ENCODE assay signal across 20 mouse cellular contexts in genomic region chr6:72768097-72768496, GRCm38 (mm10). TPM values are rescaled to one million over a fixed set of nuclear protein-coding genes. Genes with fewer than 3 reads are reported as not detected.
DNase-seq lines count a peak whose midpoint lies in the region; ATAC-seq and TF ChIP-seq lines count a peak whose summit lies in the region.
"Had no signal": no experiment of that assay in that cellular context is flagged by ENCODE, and none has a peak within 500 bp of the region (broad histone marks: within the 10 kb centered on the region; RNA-seq: fewer than 3 reads in every experiment).

No protein-coding gene starts in this region.

- peaks cover 47% of the 10 kb centered on the region for H3K4me1 ChIP-seq in kidney, embryonic 15.5 days
- peaks cover 98% of the 10 kb centered on the region for H3K4me1 ChIP-seq in E14TG2a.4 (replicated peaks; ENCODE audit: low read depth, low read length)
- peaks cover 67% of the 10 kb centered on the region for H3K4me1 ChIP-seq in embryonic facial prominence, embryonic 10.5 days
- peaks cover 63% of the 10 kb centered on the region for H3K4me1 ChIP-seq in embryonic facial prominence, embryonic 15.5 days
- peaks cover 17% of the 10 kb centered on the region for H3K4me1 ChIP-seq in intestine, embryonic 15.5 days (replicated peaks)

- H3K4me3 ChIP-seq in kidney, embryonic 15.5 days (replicated peaks): no peak overlapping the region
- H3K4me3 ChIP-seq in E14TG2a.4 (replicated peaks; ENCODE audit: low read length): 0 out of 2 replicates have a peak overlapping the region, but pooled peaks have one; percentile 1
- H3K4me3 ChIP-seq in embryonic facial prominence, embryonic 10.5 days: no peak overlapping the region
- H3K4me3 ChIP-seq in embryonic facial prominence, embryonic 15.5 days (replicated peaks): no peak overlapping the region
- H3K4me3 ChIP-seq in intestine, embryonic 15.5 days (replicated peaks): no peak overlapping the region
- H3K4me3 ChIP-seq: erythroblast, embryonic 14.5 days; forebrain, embryonic 10.5 days; forebrain, embryonic 15.5 days; heart, adult 2 months; heart, embryonic 12.5 days; hindbrain, embryonic 10.5 days had no signal

- DNase-seq in kidney, postnatal 14 days: no peak
- no peak for DNase-seq in embryonic facial prominence, embryonic 10.5 days (ENCODE audit: low spot score)
- no peak for DNase-seq in frontal cortex, postnatal 25 days (ENCODE audit: low spot score in 2 of 2)
- no peak for DNase-seq in MN1 (ENCODE audit: low spot score)
- DNase-seq: adrenal gland, postnatal 25 days; cerebellum, postnatal 10 days; gastrocnemius, postnatal 14 days had no signal

- 93% methylated on average over 9 of the region's 9 CpGs for WGBS in kidney, embryonic 15.5 days
- WGBS in embryonic facial prominence, embryonic 10.5 days: 92% methylated on average over 9 of the region's 9 CpGs
- WGBS in embryonic facial prominence, embryonic 15.5 days: 91% methylated on average over 9 of the region's 9 CpGs
- 96% methylated on average over 9 of the region's 9 CpGs for WGBS in intestine, embryonic 15.5 days

- no peak overlapping the region for H3K4me2 ChIP-seq in kidney, embryonic 15.5 days
- no peak overlapping the region for H3K4me2 ChIP-seq in embryonic facial prominence, embryonic 15.5 days (replicated peaks)
- H3K4me2 ChIP-seq in intestine, embryonic 15.5 days (replicated peaks): no peak overlapping the region
- H3K4me2 ChIP-seq: forebrain, embryonic 15.5 days; heart, embryonic 12.5 days; hindbrain, embryonic 14.5 days had no signal

- no peak for TF ChIP-seq CTCF in E14TG2a.4 (conservative IDR thresholded peaks at IDR 0.05; ENCODE audit: low read length)

- peaks cover 29% of the 10 kb centered on the region for H3K36me3 ChIP-seq in kidney, embryonic 15.5 days
- peaks cover 46% of the 10 kb centered on the region for H3K36me3 ChIP-seq in E14TG2a.4 (ENCODE audit: insufficient read depth, low read length)
- peaks cover 63% of the 10 kb centered on the region for H3K36me3 ChIP-seq in embryonic facial prominence, embryonic 10.5 days (replicated peaks)
- H3K36me3 ChIP-seq in embryonic facial prominence, embryonic 15.5 days: peaks cover 17% of the 10 kb centered on the region; the same call in 1 of the 2 replicates
- no peaks in the 10 kb centered on the region for H3K36me3 ChIP-seq in intestine, embryonic 15.5 days
- H3K36me3 ChIP-seq: forebrain, embryonic 15.5 days had no signal

- no peaks in the 10 kb centered on the region for H3K9me3 ChIP-seq in kidney, embryonic 15.5 days (replicated peaks)
- H3K9me3 ChIP-seq in E14TG2a.4 (ENCODE audit: low read length): no peaks in the 10 kb centered on the region
- H3K9me3 ChIP-seq in embryonic facial prominence, embryonic 10.5 days: peaks cover 6% of the 10 kb centered on the region; the same call in 1 of the 2 replicates
- H3K9me3 ChIP-seq in embryonic facial prominence, embryonic 15.5 days (replicated peaks): no peaks in the 10 kb centered on the region
- no peaks in the 10 kb centered on the region for H3K9me3 ChIP-seq in intestine, embryonic 15.5 days
- H3K9me3 ChIP-seq: forebrain, embryonic 15.5 days; heart, embryonic 12.5 days; hindbrain, embryonic 10.5 days had no signal

- no peaks in the 10 kb centered on the region for H3K27me3 ChIP-seq in kidney, embryonic 15.5 days
- H3K27me3 ChIP-seq in E14TG2a.4 (ENCODE audit: insufficient read depth, low read length): no peaks in the 10 kb centered on the region
- no peaks in the 10 kb centered on the region for H3K27me3 ChIP-seq in embryonic facial prominence, embryonic 10.5 days (replicated peaks; ENCODE audit: low read depth, poor library complexity, severe bottlenecking)
- no peaks in the 10 kb centered on the region for H3K27me3 ChIP-seq in embryonic facial prominence, embryonic 15.5 days
- no peaks in the 10 kb centered on the region for H3K27me3 ChIP-seq in intestine, embryonic 15.5 days (replicated peaks)
- H3K27me3 ChIP-seq: forebrain, embryonic 15.5 days; heart, embryonic 12.5 days had no signal

- H3K27ac ChIP-seq in kidney, embryonic 15.5 days: peak overlapping the region; percentile 80
- H3K27ac ChIP-seq in embryonic facial prominence, embryonic 10.5 days (replicated peaks): 0 out of 2 replicates have a peak overlapping the region, but pooled peaks have one; percentile 44
- H3K27ac ChIP-seq in embryonic facial prominence, embryonic 15.5 days (replicated peaks): peak overlapping the region; percentile 87
- no peak overlapping the region for H3K27ac ChIP-seq in intestine, embryonic 15.5 days
- H3K27ac ChIP-seq: heart, adult 2 months; hindbrain, embryonic 14.5 days had no signal

- no peak for ATAC-seq in kidney, embryonic 15.5 days (replicated peaks; ENCODE audit: low FRiP score)
- no peak for ATAC-seq in embryonic facial prominence, embryonic 15.5 days (ENCODE audit: insufficient number of reproducible peaks, low FRiP score, low TSS enrichment, low read depth)
- ATAC-seq in intestine, embryonic 15.5 days: no peak
- ATAC-seq: activated CD4-positive, CD25-positive, alpha-beta regulatory T cell, adult 4 months; forebrain, embryonic 15.5 days; intestine, embryonic 16.5 days had no signal

- no peak overlapping the region for H3K9ac ChIP-seq in kidney, embryonic 15.5 days
- no peak overlapping the region for H3K9ac ChIP-seq in embryonic facial prominence, embryonic 15.5 days
- H3K9ac ChIP-seq in intestine, embryonic 15.5 days: no peak overlapping the region
- H3K9ac ChIP-seq: forebrain, embryonic 15.5 days; heart, embryonic 12.5 days; hindbrain, embryonic 14.5 days had no signal

RNA-seq across cellular contexts. Expression of gene Tcf7l1, which starts 21.0 kb away (rescaled TPM):
- polyA plus RNA-seq in kidney, embryonic 15.5 days (2015; fragmentation: Nextera tagmentation; extraction: Ambion mirVana): 35.2 and 38.2 TPM in 2 replicates
- 34.8 and 37.1 TPM in 2 replicates for polyA plus RNA-seq in embryonic facial prominence, embryonic 10.5 days (2016; fragmentation: Nextera tagmentation; extraction: Ambion mirVana)
- 52.3 and 54.7 TPM in 2 replicates for polyA plus RNA-seq in embryonic facial prominence, embryonic 15.5 days (2015; fragmentation: Nextera tagmentation; extraction: Ambion mirVana)
- 15.0 and 16.2 TPM in 2 replicates for polyA plus RNA-seq in intestine, embryonic 15.5 days (2015; fragmentation: Nextera tagmentation; extraction: Ambion mirVana)
